Mouse (Mus musculus): ENCODE measurements around the gene Btbd11. TPM values are rescaled to one million over a fixed set of nuclear protein-coding genes. Genes with fewer than 3 reads are reported as not detected.

Gene Btbd11
- polyA plus RNA-seq, 1 experiment from 2014 or later: 9.1 TPM

DNA sequence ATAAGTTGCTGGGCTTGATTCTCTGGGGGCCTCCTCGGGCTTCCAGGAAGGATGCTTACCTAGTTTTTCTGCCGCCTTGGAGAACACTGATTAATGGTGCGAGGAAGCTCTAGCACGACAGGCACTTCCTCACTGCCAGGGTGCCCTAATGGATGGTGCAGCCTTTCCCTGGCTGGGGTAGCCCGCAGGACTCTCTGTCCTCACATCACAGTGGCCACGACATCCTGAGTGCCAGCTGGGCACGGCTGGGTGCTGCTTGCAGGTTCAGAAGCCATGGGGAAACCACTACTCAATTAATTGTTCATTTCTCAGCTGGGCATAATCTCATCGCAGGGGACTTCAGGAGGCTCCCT is 79.8 kb downstream of the Btbd11 start:
- H3K27ac ChIP-seq: no peak overlapping the region; the same call in 1 of the 2 replicates
- no peak for ATAC-seq (ENCODE audit: low FRiP score)
- no peaks in the 10 kb centered on the region for H3K27me3 ChIP-seq
- no peak overlapping the region for H3K4me3 ChIP-seq (replicated peaks)
- no peaks in the 10 kb centered on the region for H3K36me3 ChIP-seq (replicated peaks)
- no peaks in the 10 kb centered on the region for H3K9me3 ChIP-seq
- WGBS: 53% methylated on average over 8 of the region's 8 CpGs
- no peak overlapping the region for H3K4me2 ChIP-seq
- no peak overlapping the region for H3K9ac ChIP-seq
- H3K4me1 ChIP-seq: peaks cover 33% of the 10 kb centered on the region

DNA sequence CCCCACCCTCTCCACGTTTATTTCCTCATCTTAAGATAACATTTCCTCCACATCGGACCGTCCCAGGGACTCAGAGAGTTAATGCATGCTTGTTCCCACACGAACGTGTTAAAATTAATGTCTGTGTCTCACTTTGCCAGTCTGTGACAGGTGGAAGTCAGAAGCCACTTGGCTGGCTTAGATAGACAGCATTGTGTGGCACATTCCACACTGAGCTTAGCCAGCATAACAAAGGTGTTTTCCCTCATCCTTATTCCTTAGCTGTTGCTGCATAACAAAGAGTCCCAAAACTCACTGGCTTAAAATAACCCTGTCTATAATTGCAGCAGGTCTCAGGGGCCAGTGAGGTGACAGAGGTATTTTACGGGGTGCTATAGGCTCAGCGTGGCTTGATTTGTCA is 80.8 kb downstream of the Btbd11 start:
- H3K9ac ChIP-seq: no peak overlapping the region
- H3K4me2 ChIP-seq: no peak overlapping the region
- no peak overlapping the region for H3K27ac ChIP-seq
- no peaks in the 10 kb centered on the region for H3K9me3 ChIP-seq
- no peaks in the 10 kb centered on the region for H3K36me3 ChIP-seq (replicated peaks)
- no peak overlapping the region for H3K4me3 ChIP-seq (replicated peaks)
- no peaks in the 10 kb centered on the region for H3K27me3 ChIP-seq
- H3K4me1 ChIP-seq: peaks cover 33% of the 10 kb centered on the region
- no peak for ATAC-seq (ENCODE audit: low FRiP score)
- WGBS: 54% methylated on average over 7 of the region's 7 CpGs

DNA sequence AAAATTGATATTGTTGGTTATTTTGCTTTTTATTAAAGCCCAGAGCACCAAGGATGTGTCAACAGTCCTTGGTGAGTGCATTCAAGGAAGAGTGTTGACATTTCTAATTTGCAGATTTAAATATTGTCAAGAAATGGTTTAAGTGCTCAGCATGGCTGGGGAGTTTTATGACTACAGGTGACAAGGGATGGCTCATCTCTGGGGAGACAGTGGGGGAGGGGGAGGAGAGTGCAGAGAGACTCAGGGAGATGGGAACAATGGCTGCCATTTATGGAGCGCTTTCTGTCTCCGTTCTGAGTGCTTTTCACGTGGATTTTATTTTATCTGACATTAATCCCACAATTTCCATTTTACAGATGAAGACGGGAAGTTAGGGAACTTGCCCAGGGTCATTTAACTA is 81.9 kb downstream of the Btbd11 start:
- H3K4me2 ChIP-seq: no peak overlapping the region
- no peak overlapping the region for H3K9ac ChIP-seq
- no peaks in the 10 kb centered on the region for H3K9me3 ChIP-seq
- H3K27me3 ChIP-seq: no peaks in the 10 kb centered on the region
- H3K36me3 ChIP-seq (replicated peaks): no peaks in the 10 kb centered on the region
- H3K27ac ChIP-seq: no peak overlapping the region
- H3K4me3 ChIP-seq (replicated peaks): no peak overlapping the region
- ATAC-seq (ENCODE audit: low FRiP score): no peak
- 65% methylated on average over 4 of the region's 4 CpGs for WGBS
- peaks cover 35% of the 10 kb centered on the region for H3K4me1 ChIP-seq

DNA sequence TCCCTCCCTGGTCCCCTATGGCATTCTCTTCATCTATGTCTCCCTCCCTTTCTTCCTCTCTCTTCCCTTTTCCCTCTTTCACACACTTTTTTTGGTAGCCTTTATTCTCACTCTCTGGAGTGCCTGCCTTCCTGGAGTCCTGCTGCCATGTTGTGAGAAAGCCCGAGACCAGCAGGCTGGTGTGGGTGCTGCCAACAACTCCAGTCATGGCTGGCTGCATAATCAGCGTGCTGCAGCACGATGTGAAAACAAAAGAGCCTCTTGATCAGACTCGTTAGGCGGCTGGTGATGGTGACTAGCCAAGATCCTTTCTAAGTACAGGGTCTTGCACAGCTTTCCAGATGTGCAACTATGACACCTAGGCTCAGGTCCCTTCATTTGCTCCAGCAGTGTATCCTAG is 82.7 kb downstream of the Btbd11 start:
- no peak overlapping the region for H3K9ac ChIP-seq
- WGBS: 34% methylated on average over 5 of the region's 5 CpGs
- no peak overlapping the region for H3K4me3 ChIP-seq (replicated peaks)
- no peaks in the 10 kb centered on the region for H3K27me3 ChIP-seq
- peaks cover 30% of the 10 kb centered on the region for H3K4me1 ChIP-seq
- H3K4me2 ChIP-seq: no peak overlapping the region
- H3K36me3 ChIP-seq (replicated peaks): no peaks in the 10 kb centered on the region
- ATAC-seq (ENCODE audit: low FRiP score): no peak
- H3K9me3 ChIP-seq: no peaks in the 10 kb centered on the region
- H3K27ac ChIP-seq: no peak overlapping the region

DNA sequence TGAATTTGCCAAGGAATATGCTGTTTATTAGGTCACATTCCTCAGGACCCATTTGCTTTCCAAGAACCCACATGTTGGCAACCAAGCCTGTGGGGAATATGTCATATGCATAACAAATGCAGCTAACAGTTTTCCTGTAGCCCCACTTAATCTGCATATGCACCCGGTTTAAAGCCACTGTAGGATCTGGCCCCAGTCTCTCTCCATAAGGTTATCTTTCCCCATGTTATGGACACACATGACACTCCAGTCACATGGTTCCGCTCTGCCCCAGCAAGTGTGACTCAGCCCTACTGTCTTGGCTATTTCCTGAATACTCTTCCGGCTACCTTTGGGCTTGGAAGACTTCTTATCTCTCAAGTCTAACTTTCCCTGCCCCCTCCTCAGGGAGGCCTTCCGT is 86.7 kb downstream of the Btbd11 start:
- WGBS: 83% methylated on average over 4 of the region's 4 CpGs

DNA sequence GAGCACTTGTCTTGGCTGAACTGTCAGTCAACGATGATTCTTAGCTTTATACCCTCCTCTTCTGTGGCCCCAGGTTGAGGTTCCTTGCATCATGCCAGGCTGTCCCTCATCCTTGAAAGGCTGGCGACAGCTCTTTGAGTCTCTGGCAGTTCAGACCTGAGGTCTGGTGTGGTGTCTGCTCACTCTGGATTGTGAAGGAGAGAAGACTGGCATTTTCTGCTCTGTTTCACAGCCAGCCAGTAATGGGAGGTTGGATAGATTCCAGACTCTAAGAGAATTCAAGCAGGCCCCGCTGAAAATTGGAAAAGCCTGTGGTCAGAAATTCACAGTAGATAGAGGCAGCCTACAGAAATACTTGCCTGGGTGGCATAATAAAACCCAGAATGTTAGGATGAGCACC is 87.3 kb downstream of the Btbd11 start:
- WGBS: 81% methylated on average over 3 of the region's 3 CpGs
- Histone ChIP-seq H3K27ac (no peak overlapping the region), H3K4me2 (no peak overlapping the region), H3K36me3 (replicated peaks) (no peaks in the 10 kb centered on the region), H3K4me3 (replicated peaks) (no peak overlapping the region), H3K27me3 (no peaks in the 10 kb centered on the region), H3K4me1 (peaks cover 6% of the 10 kb centered on the region; the same call in 1 of the 2 replicates), H3K9ac (no peak overlapping the region), H3K9me3 (no peaks in the 10 kb centered on the region)
- ATAC-seq (ENCODE audit: low FRiP score): no peak

More for the DNA sequence above, 86.7 kb downstream of the Btbd11 start:
- Histone ChIP-seq H3K9me3 (no peaks in the 10 kb centered on the region), H3K4me2 (no peak overlapping the region), H3K9ac (no peak overlapping the region), H3K4me3 (replicated peaks) (no peak overlapping the region), H3K27ac (no peak overlapping the region), H3K27me3 (no peaks in the 10 kb centered on the region), H3K4me1 (peaks cover 6% of the 10 kb centered on the region; the same call in 1 of the 2 replicates), H3K36me3 (replicated peaks) (no peaks in the 10 kb centered on the region)
- ATAC-seq (ENCODE audit: low FRiP score): no peak

DNA sequence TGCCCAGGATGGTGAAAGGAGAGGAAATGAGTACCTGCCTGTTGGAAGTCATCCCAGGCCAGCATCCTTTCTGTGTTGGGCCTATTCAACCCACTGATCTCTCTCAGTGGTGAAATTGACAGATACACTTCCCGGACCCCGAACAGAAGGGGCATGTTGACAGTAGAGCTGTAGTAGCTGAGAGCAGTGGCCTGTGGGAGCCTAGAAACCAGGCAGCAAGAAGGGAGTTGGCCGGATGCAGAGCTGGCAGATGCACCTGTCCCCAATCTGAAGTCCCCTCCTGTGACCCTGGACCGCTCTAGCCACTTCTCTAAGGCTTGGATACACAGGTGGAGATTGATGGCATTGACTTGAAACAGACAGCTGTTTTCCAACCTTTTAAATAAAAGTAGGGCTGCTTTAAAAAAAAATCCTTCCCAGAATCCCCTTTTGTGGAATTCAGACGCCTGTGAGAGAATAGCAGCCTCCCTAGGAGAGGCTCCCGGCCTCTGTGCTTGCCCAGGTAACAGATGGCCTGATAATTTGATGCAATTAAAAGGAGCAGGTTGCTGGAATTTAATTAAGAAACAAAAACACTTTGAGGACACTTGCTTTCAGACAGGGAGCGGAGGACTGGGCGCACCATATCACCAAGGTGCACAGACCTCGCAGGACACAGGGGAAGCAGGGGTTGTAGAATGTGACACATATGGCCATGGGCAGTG is 89.2 kb downstream of the Btbd11 start:
- Histone ChIP-seq H3K9me3 (no peaks in the 10 kb centered on the region), H3K4me2 (no peak overlapping the region), H3K4me1 (peaks cover 6% of the 10 kb centered on the region), H3K9ac (no peak overlapping the region), H3K4me3 (replicated peaks) (no peak overlapping the region), H3K27ac (0 out of 2 replicates have a peak overlapping the region, but pooled peaks have one; percentile 19), H3K36me3 (replicated peaks) (no peaks in the 10 kb centered on the region), H3K27me3 (no peaks in the 10 kb centered on the region)
- WGBS: 74% methylated on average over 9 of the region's 9 CpGs
- no peak for ATAC-seq (ENCODE audit: low FRiP score)

DNA sequence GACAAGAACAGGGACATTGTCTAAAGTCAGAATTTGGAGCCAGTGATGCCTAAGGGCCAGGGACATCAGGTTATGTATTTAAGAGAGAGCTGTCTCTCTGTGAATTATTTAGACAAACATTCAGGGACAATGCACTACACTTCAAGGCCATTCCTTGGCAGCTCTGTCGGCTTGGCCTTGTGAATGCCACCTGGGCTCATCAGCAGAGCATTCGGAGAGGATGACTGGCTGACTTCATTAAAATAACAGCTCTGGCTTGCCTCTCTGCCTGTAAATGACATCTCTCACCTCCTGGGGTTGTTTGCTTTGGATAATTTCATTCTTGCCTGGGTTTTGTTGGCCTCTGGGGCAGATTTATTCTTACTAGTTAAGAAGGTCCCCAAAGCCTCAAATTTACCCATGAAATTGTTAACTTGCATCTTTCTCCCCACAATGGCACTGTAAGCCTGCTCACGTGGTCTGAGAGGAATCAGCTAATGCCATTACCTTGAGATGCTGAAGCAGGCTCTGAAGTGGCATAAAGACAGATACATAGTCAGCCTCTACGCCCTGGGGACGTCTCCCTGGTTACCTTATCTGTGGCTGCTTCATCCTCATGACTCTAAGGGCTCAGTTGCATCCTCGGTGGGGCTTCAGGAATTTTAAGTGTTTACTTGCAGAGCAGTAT is 93.5 kb downstream of the Btbd11 start:
- no peaks in the 10 kb centered on the region for H3K27me3 ChIP-seq
- no peak overlapping the region for H3K4me3 ChIP-seq (replicated peaks)
- H3K27ac ChIP-seq: no peak overlapping the region
- H3K4me1 ChIP-seq: peaks cover 13% of the 10 kb centered on the region
- no peak overlapping the region for H3K4me2 ChIP-seq
- no peaks in the 10 kb centered on the region for H3K9me3 ChIP-seq
- no peaks in the 10 kb centered on the region for H3K36me3 ChIP-seq (replicated peaks)
- WGBS: 53% methylated on average over 6 of the region's 6 CpGs
- no peak overlapping the region for H3K9ac ChIP-seq
- no peak for ATAC-seq (ENCODE audit: low FRiP score)

DNA sequence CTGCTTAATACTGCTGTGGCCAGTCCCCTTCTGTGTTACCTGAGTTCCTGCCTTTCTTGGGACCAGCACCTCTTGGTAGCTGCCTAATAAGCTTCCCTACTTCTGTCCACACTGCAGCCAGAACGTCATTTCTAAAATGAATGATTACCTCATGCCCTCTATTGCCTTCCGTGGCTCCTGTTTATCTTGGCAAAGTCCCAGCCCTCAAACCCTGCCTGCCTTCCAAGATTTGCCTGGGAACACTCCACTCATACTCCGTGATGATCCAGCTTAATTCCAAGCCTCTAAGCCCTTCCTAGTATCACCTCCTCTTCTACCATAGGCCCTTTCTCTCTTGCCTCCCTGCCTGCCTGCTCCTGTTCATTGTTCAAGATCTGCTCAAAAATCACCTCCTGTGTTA is 94.5 kb downstream of the Btbd11 start:
- WGBS: 71% methylated on average over 3 of the region's 3 CpGs
- ATAC-seq (ENCODE audit: low FRiP score): no peak
- no peak overlapping the region for H3K27ac ChIP-seq

DNA sequence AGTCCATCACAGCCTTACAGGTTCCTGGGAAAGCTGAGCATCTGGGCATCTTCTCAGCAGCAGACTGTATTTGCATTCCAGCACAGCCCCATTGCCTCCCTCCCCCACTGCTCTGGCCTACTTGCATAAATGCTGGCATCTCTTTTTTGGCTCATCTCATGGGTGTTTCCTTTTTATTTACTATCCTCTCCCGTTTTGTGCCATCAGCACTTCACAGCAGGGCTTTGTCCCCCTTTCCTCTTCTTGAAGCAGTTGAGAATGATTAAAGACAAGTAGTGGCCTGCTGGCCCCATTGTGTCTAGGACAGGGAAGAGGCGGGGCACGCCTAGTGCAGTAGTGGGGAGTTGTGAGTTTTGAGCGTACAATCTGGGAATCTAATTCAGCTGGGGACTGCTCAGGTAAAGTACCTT is 95.5 kb downstream of the Btbd11 start:
- Histone ChIP-seq H3K36me3 (replicated peaks) (no peaks in the 10 kb centered on the region), H3K4me3 (replicated peaks) (no peak overlapping the region), H3K27me3 (no peaks in the 10 kb centered on the region), H3K9ac (no peak overlapping the region), H3K4me1 (peaks cover 13% of the 10 kb centered on the region), H3K4me2 (no peak overlapping the region), H3K9me3 (no peaks in the 10 kb centered on the region), H3K27ac (no peak overlapping the region; the same call in 1 of the 2 replicates)
- 20% methylated on average over 4 of the region's 4 CpGs for WGBS
- no peak for ATAC-seq (ENCODE audit: low FRiP score)

More for the DNA sequence above, 94.5 kb downstream of the Btbd11 start:
- Histone ChIP-seq H3K9ac (no peak overlapping the region), H3K36me3 (replicated peaks) (no peaks in the 10 kb centered on the region), H3K27me3 (no peaks in the 10 kb centered on the region), H3K9me3 (no peaks in the 10 kb centered on the region), H3K4me1 (peaks cover 13% of the 10 kb centered on the region), H3K4me3 (replicated peaks) (no peak overlapping the region), H3K4me2 (no peak overlapping the region)

DNA sequence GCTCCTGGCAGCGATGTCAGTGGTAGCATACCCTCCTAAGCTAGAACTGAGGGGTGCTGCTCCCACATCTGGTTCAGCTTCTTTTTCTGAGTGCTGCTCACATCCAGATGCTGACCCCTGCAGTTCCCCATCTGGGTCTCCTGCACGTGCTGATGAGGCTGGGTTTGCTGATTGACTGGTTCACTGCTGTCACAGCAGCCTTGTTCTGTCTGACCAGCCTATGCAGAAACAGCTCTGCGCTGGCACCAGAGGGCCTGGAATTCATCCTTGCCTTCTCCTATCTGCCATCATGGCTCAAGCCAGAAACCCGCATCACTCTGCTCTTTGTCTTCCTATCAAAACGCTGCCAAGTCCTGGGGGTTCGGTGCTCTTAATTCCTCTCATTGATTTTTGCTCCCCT is 95.9 kb downstream of the Btbd11 start:
- no peaks in the 10 kb centered on the region for H3K27me3 ChIP-seq
- 40% methylated on average over 6 of the region's 6 CpGs for WGBS
- H3K9ac ChIP-seq: no peak overlapping the region
- no peak overlapping the region for H3K4me3 ChIP-seq (replicated peaks)
- H3K27ac ChIP-seq: no peak overlapping the region
- H3K9me3 ChIP-seq: no peaks in the 10 kb centered on the region
- ATAC-seq (ENCODE audit: low FRiP score): no peak
- no peaks in the 10 kb centered on the region for H3K36me3 ChIP-seq (replicated peaks)
- H3K4me1 ChIP-seq: peaks cover 13% of the 10 kb centered on the region
- no peak overlapping the region for H3K4me2 ChIP-seq

DNA sequence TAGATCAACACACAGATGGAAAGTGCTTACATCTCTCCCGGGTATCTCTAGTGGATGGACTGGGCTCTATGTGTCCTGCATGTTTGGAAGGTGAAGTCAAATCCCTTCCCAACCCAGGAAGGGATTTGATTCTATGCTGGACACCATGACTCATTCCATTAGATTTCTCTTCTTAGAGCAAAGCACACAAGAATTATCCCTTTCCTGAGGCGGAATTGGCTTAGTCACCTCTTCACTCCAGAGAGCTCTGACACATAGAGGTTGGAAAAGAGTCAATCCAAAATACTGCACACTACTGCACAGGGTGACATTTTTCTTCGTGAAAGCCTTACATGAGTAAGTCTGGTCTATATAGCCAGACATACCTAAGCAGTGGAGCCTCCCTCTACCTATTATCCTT is 99.8 kb downstream of the Btbd11 start:
- H3K9ac ChIP-seq: no peak overlapping the region
- 92% methylated on average over 3 of the region's 3 CpGs for WGBS
- ATAC-seq (ENCODE audit: low FRiP score): no peak

DNA sequence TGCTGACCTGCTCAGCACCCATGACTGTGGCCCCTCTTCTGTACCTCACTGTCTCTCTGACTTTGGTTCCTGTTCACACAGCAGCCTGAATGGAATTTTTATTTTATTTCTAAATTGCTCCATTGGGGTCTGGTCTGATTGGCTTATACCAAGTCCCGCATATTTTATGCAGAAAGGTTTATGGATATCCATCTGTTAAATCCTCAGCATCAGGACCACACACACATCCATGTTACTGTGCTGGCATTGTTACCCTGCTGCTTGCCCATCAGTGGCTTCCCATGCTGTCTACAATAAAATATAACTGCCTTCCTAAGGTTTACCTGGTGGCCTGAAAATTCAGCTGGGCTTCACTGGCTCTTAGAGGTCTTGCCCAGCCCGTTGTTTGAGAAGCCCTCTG is 106.0 kb downstream of the Btbd11 start:
- Histone ChIP-seq H3K27ac (no peak overlapping the region), H3K4me2 (no peak overlapping the region), H3K36me3 (replicated peaks) (no peaks in the 10 kb centered on the region; the same call in 1 of the 2 replicates), H3K9me3 (no peaks in the 10 kb centered on the region), H3K9ac (no peak overlapping the region), H3K4me3 (replicated peaks) (no peak overlapping the region), H3K27me3 (no peaks in the 10 kb centered on the region), H3K4me1 (no peaks in the 10 kb centered on the region)
- no peak for ATAC-seq (ENCODE audit: low FRiP score)
- 77% methylated on average over 2 of the region's 2 CpGs for WGBS

More for the DNA sequence above, 99.8 kb downstream of the Btbd11 start:
- no peaks in the 10 kb centered on the region for H3K27me3 ChIP-seq
- H3K4me2 ChIP-seq: no peak overlapping the region
- no peak overlapping the region for H3K4me3 ChIP-seq (replicated peaks)
- no peaks in the 10 kb centered on the region; the same call in 1 of the 2 replicates for H3K36me3 ChIP-seq (replicated peaks)
- no peak overlapping the region for H3K27ac ChIP-seq
- H3K9me3 ChIP-seq: no peaks in the 10 kb centered on the region
- H3K4me1 ChIP-seq: peaks cover 13% of the 10 kb centered on the region
